Mouse (Mus musculus) stomach, embryonic 14.5 days (tissue): ENCODE measurements around the gene Stox2. TPM values are rescaled to one million over a fixed set of nuclear protein-coding genes. Genes with fewer than 3 reads are reported as not detected.

Experiments
- ATAC-seq: fragments of 200-750 bp; cut with Nextera tagmentation; 2 replicates; pipeline ENCODE4 v1.8.0; 2017; ENCODE audit warnings: low read depth, moderate TSS enrichment; ENCODE audit not compliant: insufficient number of reproducible peaks, insufficient read depth, low FRiP score
- H3K27ac ChIP-seq: fragments of 300-500 bp; sonication (generic); 2 replicates; pipeline ENCODE4 v1.5.1; 2014; ENCODE audit warnings: mild to moderate bottlenecking, low read length, moderate library complexity, mixed read lengths
- H3K27me3 ChIP-seq: fragments of 300-500 bp; sonication (generic); 2 replicates; pipeline ENCODE4 v1.6.1; 2014; ENCODE audit warnings: low read length, control low read depth, mixed read lengths; ENCODE audit not compliant: control insufficient read depth, insufficient read depth
- H3K36me3 ChIP-seq: fragments of 300-500 bp; sonication (generic); 2 replicates; pipeline ENCODE4 v1.6.1; 2014; ENCODE audit warnings: mild to moderate bottlenecking, control low read depth, low read length, moderate library complexity, mixed read lengths; ENCODE audit not compliant: control insufficient read depth, insufficient read depth
- H3K4me1 ChIP-seq: fragments of 300-500 bp; sonication (generic); 2 replicates; pipeline ENCODE4 v1.6.1; 2014; ENCODE audit warnings: low read length, control low read depth, mixed read lengths; ENCODE audit not compliant: control insufficient read depth, insufficient read depth
- H3K4me2 ChIP-seq: fragments of 300-500 bp; sonication (generic); replicated peaks from 2 replicates; pipeline ENCODE4 v1.6.1; 2014; ENCODE audit warnings: low read depth, low read length, control low read depth
- H3K4me3 ChIP-seq: fragments of 300-500 bp; sonication (generic); 2 replicates; pipeline ENCODE4 v1.5.1; 2014; ENCODE audit warnings: low read depth, low read length, control low read depth
- H3K9ac ChIP-seq: fragments of 300-500 bp; sonication (generic); replicated peaks from 2 replicates; pipeline ENCODE4 v1.6.1; 2014; ENCODE audit warnings: low read depth, mild to moderate bottlenecking, control low read depth, low read length, moderate library complexity, mixed read lengths
- H3K9me3 ChIP-seq: fragments of 300-500 bp; sonication (generic); 2 replicates; pipeline ENCODE4 v1.6.1; 2016; ENCODE audit warnings: low read depth, low read length, control low read depth; ENCODE audit not compliant: control insufficient read depth
- WGBS: fragments of 180-500 bp; shearing (Covaris S2); extraction: QIAGEN DNeasy Blood & Tissue Kit; methylation state at CpG from one replicate; pipeline ENCODE4 v1.1.7; 2014; 5-methylcytosine and 5-hydroxymethylcytosine counted together
- polyA plus RNA-seq: library from polyadenylated mRNA; unstranded; fragments of >200 nt; fragmentation: Nextera tagmentation; extraction: Ambion mirVana; gene quantifications from 2 replicates; pipeline ENCODE4 v1.2.1, GENCODE M21; 2014

Stox2 gene
- polyA plus RNA-seq, 1 experiment from 2014 or later: 20.5 TPM

GRCm38 (mm10) chr8:47324117-47324820 is 121.9 kb downstream of the Stox2 start:
- Histone ChIP-seq H3K9me3 (no peaks in the 10 kb centered on the region; the same call in 1 of the 2 replicates), H3K27ac (no peak overlapping the region), H3K27me3 (no peaks in the 10 kb centered on the region), H3K4me3 (no peak overlapping the region), H3K9ac (no peak overlapping the region), H3K4me1 (peaks cover 4% of the 10 kb centered on the region; the same call in 1 of the 2 replicates), H3K36me3 (no peaks in the 10 kb centered on the region), H3K4me2 (no peak overlapping the region)
- WGBS: 40% methylated on average over 16 of the region's 16 CpGs
- ATAC-seq: no peak; the same call in 1 of the 2 replicates

GRCm38 (mm10) chr8:47321282-47321681 is 124.9 kb downstream of the Stox2 start:
- Histone ChIP-seq H3K27ac (no peak overlapping the region), H3K4me3 (no peak overlapping the region), H3K4me2 (no peak overlapping the region), H3K4me1 (peaks cover 4% of the 10 kb centered on the region; the same call in 1 of the 2 replicates), H3K9ac (no peak overlapping the region), H3K36me3 (no peaks in the 10 kb centered on the region), H3K9me3 (no peaks in the 10 kb centered on the region; the same call in 1 of the 2 replicates), H3K27me3 (no peaks in the 10 kb centered on the region)
- WGBS: 40% methylated on average over 5 of the region's 5 CpGs
- no peak for ATAC-seq

DNA sequence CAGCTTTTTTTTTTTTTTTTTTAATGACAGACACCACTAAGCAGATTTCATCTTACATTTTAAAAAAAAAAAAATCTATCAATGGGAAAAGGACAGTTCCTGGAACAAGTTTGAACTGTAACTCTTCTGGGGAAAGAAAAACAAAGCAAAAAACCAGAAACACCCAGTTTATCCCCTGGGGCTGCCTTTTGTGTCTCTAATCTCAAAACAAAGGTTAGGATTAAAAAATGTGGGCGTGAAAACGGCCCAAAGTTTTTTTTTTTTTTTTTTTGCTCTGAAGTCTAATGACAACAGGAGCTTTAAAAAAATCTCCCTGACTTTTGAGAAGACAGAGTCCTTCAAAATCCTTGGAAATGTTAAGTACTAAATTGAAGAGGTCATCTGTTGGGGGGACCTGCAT is 125.5 kb downstream of the Stox2 start:
- no peak overlapping the region for H3K4me3 ChIP-seq
- WGBS: 44% methylated on average over 2 of the region's 2 CpGs

GRCm38 (mm10) chr8:47318468-47318867 is 127.7 kb downstream of the Stox2 start:
- Histone ChIP-seq H3K9me3 (no peaks in the 10 kb centered on the region), H3K36me3 (no peaks in the 10 kb centered on the region), H3K27ac (no peak overlapping the region), H3K4me1 (peaks cover 4% of the 10 kb centered on the region; the same call in 1 of the 2 replicates), H3K27me3 (no peaks in the 10 kb centered on the region), H3K4me2 (no peak overlapping the region), H3K4me3 (no peak overlapping the region), H3K9ac (no peak overlapping the region)
- ATAC-seq: no peak
- 90% methylated on average over 3 of the region's 3 CpGs for WGBS

More for the DNA sequence above, 125.5 kb downstream of the Stox2 start:
- no peaks in the 10 kb centered on the region for H3K36me3 ChIP-seq
- H3K4me2 ChIP-seq: no peak overlapping the region
- H3K9ac ChIP-seq: no peak overlapping the region
- H3K27ac ChIP-seq: no peak overlapping the region
- peaks cover 4% of the 10 kb centered on the region; the same call in 1 of the 2 replicates for H3K4me1 ChIP-seq
- no peaks in the 10 kb centered on the region for H3K27me3 ChIP-seq
- no peaks in the 10 kb centered on the region; the same call in 1 of the 2 replicates for H3K9me3 ChIP-seq
- no peak for ATAC-seq

DNA sequence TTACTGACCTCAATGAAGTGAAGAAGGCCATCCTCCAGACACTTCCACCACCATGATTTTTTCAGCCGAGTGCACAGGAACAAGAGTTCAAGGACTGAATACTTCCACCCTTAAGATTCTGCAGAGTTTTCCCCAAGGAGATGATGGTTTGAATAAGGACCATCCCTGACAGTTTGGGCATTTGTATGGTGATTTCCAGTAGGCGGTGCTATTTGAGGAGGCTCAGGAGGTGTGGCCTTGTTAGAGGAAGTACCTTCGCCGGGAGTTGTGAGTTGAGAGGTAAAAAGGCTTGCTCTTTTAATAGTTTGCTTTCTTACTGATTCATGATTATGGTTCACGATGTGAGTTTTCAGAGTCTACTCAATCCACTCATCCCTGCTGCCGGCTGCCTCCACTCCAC is 138.0 kb downstream of the Stox2 start:
- no peaks in the 10 kb centered on the region for H3K27me3 ChIP-seq
- no peak for ATAC-seq

DNA sequence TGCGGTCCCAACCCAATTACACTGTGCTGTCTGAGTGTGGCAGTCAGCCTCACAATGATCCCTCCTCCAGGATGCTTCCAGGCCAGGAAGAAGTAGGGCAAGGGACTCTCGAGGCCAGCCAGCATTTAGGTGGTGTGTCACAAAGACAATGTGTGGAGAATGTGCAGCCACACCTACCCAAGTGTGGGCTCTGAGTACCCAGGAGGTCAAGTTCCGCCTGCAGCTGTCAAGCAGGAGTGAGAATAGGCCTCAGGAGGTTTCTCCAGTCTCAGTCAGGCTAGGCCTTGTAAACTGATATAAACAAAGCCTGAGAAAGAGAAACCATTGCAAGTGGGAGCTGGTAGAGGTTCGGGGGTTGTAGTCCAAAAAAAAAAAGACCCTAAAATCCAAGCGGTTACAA is 139.8 kb downstream of the Stox2 start:
- Histone ChIP-seq H3K4me1 (no peaks in the 10 kb centered on the region), H3K27ac (no peak overlapping the region), H3K9ac (no peak overlapping the region), H3K4me2 (no peak overlapping the region), H3K9me3 (no peaks in the 10 kb centered on the region), H3K4me3 (no peak overlapping the region), H3K27me3 (no peaks in the 10 kb centered on the region), H3K36me3 (no peaks in the 10 kb centered on the region)
- no peak for ATAC-seq
- 69% methylated on average over 5 of the region's 5 CpGs for WGBS

More for the DNA sequence above, 138.0 kb downstream of the Stox2 start:
- 87% methylated on average over 6 of the region's 6 CpGs for WGBS
- H3K9ac ChIP-seq: no peak overlapping the region
- no peak overlapping the region for H3K4me2 ChIP-seq
- no peaks in the 10 kb centered on the region for H3K4me1 ChIP-seq
- H3K4me3 ChIP-seq: no peak overlapping the region
- H3K9me3 ChIP-seq: no peaks in the 10 kb centered on the region
- no peak overlapping the region for H3K27ac ChIP-seq
- H3K36me3 ChIP-seq: no peaks in the 10 kb centered on the region

- Histone ChIP-seq H3K4me3 (no peak overlapping the region), H3K9ac (no peak overlapping the region), H3K36me3 (no peaks in the 10 kb centered on the region), H3K27me3 (no peaks in the 10 kb centered on the region), H3K27ac (no peak overlapping the region), H3K4me2 (no peak overlapping the region), H3K9me3 (no peaks in the 10 kb centered on the region), H3K4me1 (no peaks in the 10 kb centered on the region)
- no peak for ATAC-seq
- WGBS: 90% methylated on average over 5 of the region's 5 CpGs
These were observed 140.3 kb downstream of the Stox2 start for GRCm38 (mm10) chr8:47305880-47306279.

- H3K4me3 ChIP-seq: no peak overlapping the region
- no peaks in the 10 kb centered on the region for H3K4me1 ChIP-seq
- WGBS: 93% methylated on average over 3 of the region's 3 CpGs
- no peak for ATAC-seq
- H3K4me2 ChIP-seq: no peak overlapping the region
- H3K27me3 ChIP-seq: no peaks in the 10 kb centered on the region
- H3K36me3 ChIP-seq: no peaks in the 10 kb centered on the region
- no peak overlapping the region for H3K27ac ChIP-seq
- no peak overlapping the region for H3K9ac ChIP-seq
- no peaks in the 10 kb centered on the region for H3K9me3 ChIP-seq
These were observed 147.7 kb downstream of the Stox2 start for GRCm38 (mm10) chr8:47298460-47298859.
